Comparison of ENCODE assay signal across 8 mouse cellular contexts in the genomic region with DNA sequence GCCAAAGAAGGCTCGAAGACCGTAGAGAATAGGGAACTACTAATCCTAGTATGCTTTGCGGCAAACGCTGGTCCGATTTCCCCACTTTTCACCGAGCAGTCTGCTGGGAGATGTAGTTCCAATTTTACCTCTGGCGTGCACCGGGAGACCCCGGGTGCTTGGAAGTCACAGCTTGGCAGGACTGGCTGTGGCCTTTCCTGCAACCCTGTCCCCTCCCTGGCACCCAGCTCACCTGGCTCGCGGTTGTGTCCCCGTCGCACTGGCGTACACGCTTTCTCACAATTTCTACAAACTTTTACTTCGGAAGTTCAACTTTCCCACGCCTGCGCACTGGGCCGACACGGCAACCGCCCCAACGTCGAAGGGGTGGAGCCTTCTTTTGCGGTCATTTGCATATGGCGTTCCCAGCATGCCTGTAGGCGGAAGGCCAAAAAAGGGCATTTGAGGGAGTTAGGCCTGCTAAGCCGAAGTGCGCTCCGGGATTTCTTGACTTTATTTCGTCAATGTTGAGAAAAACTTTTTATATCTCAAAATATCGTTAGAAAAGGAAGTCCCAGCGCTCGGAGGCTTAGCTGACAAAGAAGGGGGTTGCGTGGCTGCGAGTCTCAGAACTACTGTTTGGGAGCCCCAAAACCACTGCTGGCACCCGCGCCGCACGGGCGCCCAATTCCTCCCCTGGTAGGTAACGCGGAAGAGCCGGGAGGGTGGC. TPM values are rescaled to one million over a fixed set of nuclear protein-coding genes. Genes with fewer than 3 reads are reported as not detected.
DNase-seq lines count a peak whose midpoint lies in the region; ATAC-seq and TF ChIP-seq lines count a peak whose summit lies in the region.

Irf3 (plus strand) TSS at position 418 of the 709 bp plus-strand sequence.

- in situ Hi-C loops in Patski (cut with MboI; ENCODE audit: low pct_unique_long_range_greater_than_20kb) = no loop called here

- H3K9me3 ChIP-seq in hindbrain, embryonic 13.5 days = no peaks in the 10 kb centered on the region

- H3K4me3 ChIP-seq in hindbrain, embryonic 13.5 days = peak within 1 kb of the TSS; percentile 63

- H3K4me2 ChIP-seq in hindbrain, embryonic 13.5 days = peak within 1 kb of the TSS; percentile 90

- peak within 1 kb of the TSS; percentile 87 for H3K27ac ChIP-seq in hindbrain, embryonic 13.5 days

- CTCF ChIA-PET in Patski (lab: Charles Lee) = no interaction called here

- H3K9ac ChIP-seq in hindbrain, embryonic 13.5 days = peak within 1 kb of the TSS; percentile 87

- peaks cover 35% of the 10 kb centered on the region for H3K4me1 ChIP-seq in hindbrain, embryonic 13.5 days (replicated peaks)

- POLR2A ChIA-PET in Patski (lab: Charles Lee) = interaction anchor here (1.1 to 1.8 kb wide), 3 partner anchors 8 to 18 kb away, joined by 5 to 10 read pairs (median 6); partner anchors contain the start of gene Scaf1

- peak; percentile 61 for ATAC-seq in Patski
- peak; percentile 88 for ATAC-seq in hindbrain, embryonic 13.5 days (ENCODE audit: low FRiP score)

- H3K27me3 ChIP-seq in Patski = no peaks in the 10 kb centered on the region
- no peaks in the 10 kb centered on the region for H3K27me3 ChIP-seq in hindbrain, embryonic 13.5 days

- H3K36me3 ChIP-seq in hindbrain, embryonic 13.5 days = peaks cover 38% of the 10 kb centered on the region

- no peak for TF ChIP-seq CTCF in Patski (IDR thresholded peaks at IDR 0.05)

- under 1% methylated on average over 43 of the region's 43 CpGs for WGBS in hindbrain, embryonic 13.5 days

- DNase-seq in Patski (ENCODE audit: low read depth, low spot score) = peak; percentile 90
- DNase-seq in cerebellum, postnatal 14 days = peak; percentile 97
- peak; percentile 93 to 95 for DNase-seq in frontal cortex, postnatal 14 days (ENCODE audit: low spot score in 2 of 2)
- peak; percentile 91 to 93 for DNase-seq in layer of hippocampus, postnatal 25 days (ENCODE audit: extremely low spot score in 1 of 2, low spot score in 1 of 2)
- peak; percentile 98 for DNase-seq in lung, postnatal 25 days (ENCODE audit: low spot score)
- DNase-seq in retina, embryonic 14.5 days (ENCODE audit: low spot score) = peak; percentile 97
- DNase-seq in thymus, postnatal 4 days = peak; percentile 98

RNA-seq across cellular contexts. Expression of gene Irf3, which starts in this region (rescaled TPM):
- 108 TPM for polyA plus RNA-seq in Patski (2021)
- 66.7 and 68.3 TPM in 2 replicates for polyA plus RNA-seq in hindbrain, embryonic 13.5 days (2015; fragmentation: Nextera tagmentation; extraction: Ambion mirVana)
- total RNA-seq in layer of hippocampus, postnatal 25 days (2021) = 10 to 100 TPM; 39.5 to 40.1 TPM

Comparison
In these comparisons a context has a peak if more than half of its experiments do, and no peak if none do; other contexts are left out.
1. Peak in every context shown above with its lines: DNase-seq, ATAC-seq, H3K4me3 ChIP-seq and H3K27ac ChIP-seq.